Mouse (Mus musculus): ENCODE data around the gene Slc6a12. TPM values are rescaled to one million over a fixed set of nuclear protein-coding genes. Genes with fewer than 3 reads are reported as not detected.
"Not testable (repeated sequence)": the region's sequence is repeated elsewhere in the genome, so short reads cannot be mapped to it uniquely, and the experiment has no call there.

The Slc6a12 gene
- total RNA-seq, 2 experiments from 2014 or later: 1.6 to 1.7 TPM

DNA sequence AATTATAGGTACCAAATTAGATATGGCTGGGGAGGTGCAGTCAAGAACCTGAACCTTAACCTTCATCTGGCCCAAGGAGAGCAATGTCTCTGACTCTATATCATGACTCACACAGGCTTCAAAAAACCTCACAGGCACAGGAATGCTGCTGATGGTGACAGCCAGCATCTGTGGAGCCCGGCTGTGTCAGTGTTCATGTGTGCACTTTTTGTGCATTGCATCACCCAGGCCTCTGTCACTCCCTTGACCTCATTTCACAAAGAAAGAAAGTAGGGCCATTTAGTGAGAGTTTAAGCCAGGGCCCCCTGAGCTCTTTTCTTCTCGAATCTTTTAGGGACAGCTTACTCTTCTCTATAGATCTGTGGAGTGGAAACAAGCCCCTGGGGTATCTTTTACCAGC, 9.4 kb downstream of the Slc6a12 start:
- Histone ChIP-seq H3K4me3 (no peak overlapping the region), H3K27ac (no peak overlapping the region)
- intact Hi-C loops (cut with DNase I): no loop called here
- no peak for DNase-seq (ENCODE audit: extremely low spot score in 1 of 2, low spot score in 2 of 2)
- no peak for TF ChIP-seq CTCF (IDR thresholded peaks at IDR 0.05)

DNA sequence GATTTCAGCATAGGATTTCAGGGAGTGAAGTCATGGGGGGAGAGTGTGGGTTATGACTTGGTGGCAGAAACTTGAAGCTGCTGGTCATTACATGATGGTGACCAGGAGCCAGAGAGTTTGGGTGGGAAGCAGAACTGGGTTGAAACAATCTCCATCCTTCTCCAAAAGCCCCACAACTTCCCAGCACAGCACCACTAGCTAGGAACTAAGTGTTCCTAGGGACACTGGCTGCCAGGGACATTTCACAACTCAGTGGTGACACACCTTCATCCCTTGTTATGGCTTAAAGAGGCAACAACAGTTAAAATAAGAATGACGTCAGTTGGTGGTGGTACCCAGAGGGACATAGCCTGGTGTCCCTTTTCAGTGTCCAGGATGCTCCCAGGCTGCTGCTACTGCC, 13.2 kb downstream of the Slc6a12 start:
- DNase-seq (ENCODE audit: extremely low spot score in 1 of 2, low spot score in 2 of 2): no peak
- no peak overlapping the region for H3K27ac ChIP-seq
- intact Hi-C loops (cut with DNase I): no loop called here
- no peak overlapping the region for H3K4me3 ChIP-seq
- no peak for TF ChIP-seq CTCF (IDR thresholded peaks at IDR 0.05)

DNA sequence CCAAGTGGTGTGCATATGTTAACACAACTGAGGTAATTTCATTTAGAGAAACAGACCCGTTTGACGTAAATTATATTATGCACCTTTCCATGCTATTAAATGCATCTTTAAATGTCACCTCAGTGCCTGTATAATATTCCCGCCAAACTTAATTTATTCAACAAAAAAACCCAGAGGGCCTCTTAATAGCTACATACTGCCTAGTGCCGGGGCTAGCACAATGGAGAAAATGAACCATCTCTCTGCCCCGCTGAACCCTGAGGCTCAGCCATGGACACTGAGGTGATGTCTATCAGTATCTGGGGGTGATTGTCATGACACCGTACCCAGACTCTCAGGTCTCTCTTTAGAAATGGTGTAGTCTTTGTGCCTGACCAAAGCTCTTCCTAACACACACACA, 14.4 kb downstream of the Slc6a12 start:
- no peak overlapping the region for H3K27ac ChIP-seq
- no peak for DNase-seq (ENCODE audit: extremely low spot score in 1 of 2, low spot score in 2 of 2)
- no peak overlapping the region for H3K4me3 ChIP-seq
- TF ChIP-seq CTCF (IDR thresholded peaks at IDR 0.05): no peak
- intact Hi-C loops (cut with DNase I): no loop called here

DNA sequence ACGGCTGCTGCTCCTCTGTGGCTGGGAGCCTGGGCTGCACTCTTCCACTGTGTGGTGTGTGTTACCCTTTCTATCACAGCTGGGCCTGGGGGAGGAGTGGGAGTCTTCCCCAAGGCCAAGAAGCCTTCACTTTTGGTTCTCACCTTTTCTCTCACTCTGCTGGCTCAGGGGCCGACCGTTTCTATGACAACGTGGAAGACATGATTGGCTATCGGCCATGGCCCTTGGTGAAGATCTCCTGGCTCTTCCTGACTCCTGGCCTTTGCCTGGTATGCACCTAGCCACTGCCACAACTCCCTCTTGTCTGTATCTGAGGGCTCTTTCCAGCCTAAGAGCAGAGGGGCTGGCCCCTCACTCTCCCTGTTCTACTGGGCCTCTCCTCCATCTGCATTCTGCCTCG, 20.2 kb downstream of the Slc6a12 start:
- H3K4me3 ChIP-seq: no peak overlapping the region
- no peak for TF ChIP-seq CTCF (IDR thresholded peaks at IDR 0.05)
- intact Hi-C loops (cut with DNase I): loop anchor here (10.0 kb wide), 1 partner anchor 178 kb away; the partner anchor contains the start of gene Pex26
- H3K27ac ChIP-seq: no peak overlapping the region
- no peak for DNase-seq (ENCODE audit: extremely low spot score in 1 of 2, low spot score in 2 of 2)

DNA sequence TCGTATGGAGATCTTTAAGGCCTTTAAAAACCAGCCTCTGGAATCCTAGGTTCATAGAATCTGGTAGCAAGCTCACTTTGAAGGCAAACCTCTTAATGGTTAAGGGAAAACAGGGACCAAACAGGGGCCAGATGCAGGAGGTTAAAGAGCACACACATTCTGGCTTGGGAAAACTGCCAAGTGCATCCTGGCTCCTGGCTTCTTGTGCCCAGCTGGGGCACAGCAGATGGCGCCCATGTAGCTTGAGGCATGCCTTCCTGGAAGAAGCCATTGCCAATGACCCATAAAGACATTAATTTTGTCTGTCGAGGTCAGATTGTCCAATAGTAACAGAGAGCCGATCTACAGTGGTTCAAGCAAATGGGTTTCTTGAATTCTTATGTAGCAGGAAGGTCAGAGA, 21.1 kb downstream of the Slc6a12 start:
- TF ChIP-seq CTCF (IDR thresholded peaks at IDR 0.05): no peak
- no peak for DNase-seq (ENCODE audit: extremely low spot score in 1 of 2, low spot score in 2 of 2)
- Histone ChIP-seq H3K4me3 (no peak overlapping the region), H3K27ac (no peak overlapping the region)
- intact Hi-C loops (cut with DNase I): loop anchor here (10.0 kb wide), 1 partner anchor 179 kb away; the partner anchor contains the start of gene Pex26

DNA sequence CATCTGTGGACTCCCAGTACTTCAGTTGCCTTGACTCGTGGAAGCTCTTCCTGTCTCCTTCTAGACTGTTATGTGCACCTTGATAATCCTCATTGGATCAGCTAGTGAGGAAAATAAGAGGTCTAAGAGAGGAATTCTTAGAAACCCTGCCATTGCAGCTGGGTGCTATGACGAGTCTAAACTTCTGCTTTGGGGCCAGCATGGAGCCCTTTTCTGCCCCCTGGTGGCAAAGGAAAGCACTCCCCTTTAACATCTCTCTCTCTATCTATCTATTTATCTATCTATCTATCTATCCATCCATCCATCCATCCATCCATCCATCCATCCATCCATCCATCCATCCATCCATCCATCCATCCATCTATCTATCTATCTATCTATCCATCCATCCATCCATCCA, 23.7 kb downstream of the Slc6a12 start:
- peak in 1 of 2 experiments; percentile 29 for DNase-seq (ENCODE audit: extremely low spot score in 1 of 2, low spot score in 2 of 2)
- TF ChIP-seq CTCF (IDR thresholded peaks at IDR 0.05): peak; percentile 57
- intact Hi-C loops (cut with DNase I): loop anchor here (2.0 to 10.0 kb wide), 2 partner anchors 28 to 182 kb away; partner anchors contain the start of gene Pex26
- not testable (repeated sequence) for H3K27ac ChIP-seq, H3K4me3 ChIP-seq

DNA sequence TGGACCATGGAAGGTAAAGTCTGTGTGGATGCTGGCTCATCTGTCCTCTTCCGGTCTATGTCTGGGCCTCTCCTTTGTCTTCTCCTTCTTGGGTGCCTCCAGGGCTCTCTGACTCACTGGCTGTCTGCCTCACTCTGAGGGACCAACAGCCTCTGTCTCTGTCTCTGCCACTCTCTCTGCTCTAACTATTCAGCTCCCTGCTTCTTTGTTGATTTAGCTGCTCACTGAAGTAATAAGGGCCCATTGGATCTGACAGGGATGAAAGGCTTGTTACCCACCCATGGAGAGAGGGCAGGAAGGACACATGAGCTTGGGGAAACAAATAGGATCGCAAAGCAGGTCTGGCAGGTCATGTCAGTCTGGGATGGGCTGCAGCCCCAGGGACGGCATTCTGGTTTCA, 24.2 kb downstream of the Slc6a12 start:
- TF ChIP-seq CTCF (IDR thresholded peaks at IDR 0.05): no peak
- intact Hi-C loops (cut with DNase I): loop anchor here (2.0 to 10.0 kb wide), 2 partner anchors 28 to 182 kb away; partner anchors contain the start of gene Pex26
- DNase-seq (ENCODE audit: extremely low spot score in 1 of 2, low spot score in 2 of 2): no peak

DNA sequence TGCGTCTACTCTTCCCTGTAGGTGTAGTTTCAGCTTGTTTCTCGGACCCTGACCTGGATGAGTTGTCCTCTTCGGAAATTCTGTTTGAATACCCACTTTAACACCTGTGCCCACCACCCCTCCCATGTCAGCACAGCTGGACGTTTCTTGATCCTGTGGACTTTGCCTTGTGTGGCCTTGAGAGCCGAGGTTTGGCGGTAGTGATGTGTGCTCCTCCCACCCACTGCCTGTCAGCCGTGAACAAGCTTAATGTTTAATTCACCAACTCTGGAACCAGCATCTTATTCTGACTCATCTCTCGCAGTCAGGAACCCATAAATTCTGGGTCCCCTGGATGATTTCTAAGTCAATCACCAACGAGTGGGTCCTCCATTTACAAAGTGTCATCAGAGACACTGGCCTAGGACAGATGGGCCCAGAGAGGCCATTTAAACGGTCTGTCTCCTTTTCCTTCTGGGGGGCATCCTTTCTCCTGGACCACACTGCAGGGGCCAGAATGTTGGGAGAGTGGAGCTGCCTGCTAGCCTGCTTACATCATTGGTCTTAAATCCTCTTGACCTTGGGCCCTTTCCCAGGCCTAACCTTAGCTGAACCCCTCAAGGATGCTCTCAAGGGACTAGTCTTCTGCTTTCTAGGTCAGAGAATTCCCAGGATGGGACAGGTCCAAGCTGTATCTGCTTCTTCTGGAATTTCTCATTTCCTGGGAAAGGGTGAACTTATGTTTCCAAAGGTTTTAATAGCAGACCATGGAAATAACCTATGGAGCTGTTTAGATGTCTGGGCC, 28.5 kb downstream of the Slc6a12 start:
- intact Hi-C loops (cut with DNase I): loop anchor here (2.0 kb wide), 1 partner anchor 99 kb away; no protein-coding TSS in a partner anchor
- TF ChIP-seq CTCF (IDR thresholded peaks at IDR 0.05): no peak
- no peak for DNase-seq (ENCODE audit: extremely low spot score in 1 of 2, low spot score in 2 of 2)
- Histone ChIP-seq H3K27ac (no peak overlapping the region; the same call in 1 of the 2 replicates), H3K4me3 (no peak overlapping the region)

More for the DNA sequence above, 24.2 kb downstream of the Slc6a12 start:
- H3K4me3 ChIP-seq: no peak overlapping the region
- H3K27ac ChIP-seq: no peak overlapping the region

DNA sequence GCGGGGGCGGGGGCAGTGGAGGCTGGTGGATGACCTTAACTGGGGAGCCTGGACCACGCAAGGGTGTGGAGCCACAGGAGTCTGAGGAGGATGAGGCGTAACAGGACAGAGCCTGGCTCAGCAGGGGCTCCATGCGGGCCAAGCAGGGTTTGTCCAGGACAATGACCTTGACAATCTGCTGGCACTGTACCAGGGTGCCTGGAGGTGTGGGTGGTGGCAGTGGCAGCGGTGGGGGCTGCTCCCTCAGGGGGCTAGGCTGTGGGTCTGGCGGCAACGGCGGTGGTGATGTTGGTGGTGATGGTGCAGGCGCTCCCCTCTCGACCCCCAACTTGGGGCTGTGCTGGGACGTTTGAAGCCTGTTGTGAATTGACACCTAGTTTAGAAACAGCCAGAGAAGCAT, 33.3 kb downstream of the Slc6a12 start:
- Histone ChIP-seq H3K4me3 (no peak overlapping the region), H3K27ac (no peak overlapping the region)
- intact Hi-C loops (cut with DNase I): no loop called here
- DNase-seq (ENCODE audit: extremely low spot score in 1 of 2, low spot score in 2 of 2): no peak
- no peak for TF ChIP-seq CTCF (IDR thresholded peaks at IDR 0.05)

DNA sequence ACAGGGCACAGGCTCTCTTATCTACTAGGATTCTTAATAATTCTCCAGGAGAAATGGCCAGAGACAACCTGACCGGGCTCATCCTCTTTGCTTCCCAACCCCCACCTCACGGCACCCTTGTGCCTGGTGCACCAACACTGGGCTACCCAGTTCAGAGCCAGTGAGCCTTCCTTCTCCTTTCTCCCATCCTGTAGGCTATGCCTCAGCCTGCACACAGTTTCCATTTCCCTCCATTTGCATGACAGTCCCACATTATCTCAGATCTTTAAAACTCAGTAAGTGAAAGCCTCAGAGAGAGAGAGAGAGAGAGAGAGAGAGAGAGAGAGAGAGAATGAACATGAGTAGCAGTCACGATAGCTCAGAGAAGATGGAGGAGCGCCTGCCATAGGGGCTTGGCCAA, 35.4 kb downstream of the Slc6a12 start:
- no peak overlapping the region for H3K4me3 ChIP-seq
- no peak for TF ChIP-seq CTCF (IDR thresholded peaks at IDR 0.05)
- no peak for DNase-seq (ENCODE audit: extremely low spot score in 1 of 2, low spot score in 2 of 2)
- intact Hi-C loops (cut with DNase I): no loop called here
- H3K27ac ChIP-seq: no peak overlapping the region

DNA sequence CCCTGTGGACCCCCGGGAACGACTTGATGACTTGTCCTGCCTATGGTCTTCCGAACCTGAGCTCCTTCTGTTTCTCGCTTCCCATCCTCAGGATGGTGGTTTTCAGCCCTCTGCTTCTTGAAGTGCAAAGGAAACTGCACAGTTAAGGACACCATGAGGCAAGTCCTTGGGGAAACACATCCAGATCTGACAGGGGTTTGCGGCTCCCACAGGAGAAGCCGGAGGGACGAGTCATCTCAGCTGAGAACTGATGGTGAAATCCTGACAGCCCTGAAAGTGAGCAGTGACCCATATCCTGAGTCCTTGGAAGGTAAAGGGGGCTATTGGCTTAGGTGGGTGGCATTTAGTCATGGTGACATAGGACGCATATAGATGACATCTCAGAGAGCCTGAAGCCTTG, 37.7 kb downstream of the Slc6a12 start:
- no peak overlapping the region for H3K27ac ChIP-seq
- no peak overlapping the region for H3K4me3 ChIP-seq
- intact Hi-C loops (cut with DNase I): no loop called here
- TF ChIP-seq CTCF (IDR thresholded peaks at IDR 0.05): no peak
- DNase-seq (ENCODE audit: extremely low spot score in 1 of 2, low spot score in 2 of 2): no peak

DNA sequence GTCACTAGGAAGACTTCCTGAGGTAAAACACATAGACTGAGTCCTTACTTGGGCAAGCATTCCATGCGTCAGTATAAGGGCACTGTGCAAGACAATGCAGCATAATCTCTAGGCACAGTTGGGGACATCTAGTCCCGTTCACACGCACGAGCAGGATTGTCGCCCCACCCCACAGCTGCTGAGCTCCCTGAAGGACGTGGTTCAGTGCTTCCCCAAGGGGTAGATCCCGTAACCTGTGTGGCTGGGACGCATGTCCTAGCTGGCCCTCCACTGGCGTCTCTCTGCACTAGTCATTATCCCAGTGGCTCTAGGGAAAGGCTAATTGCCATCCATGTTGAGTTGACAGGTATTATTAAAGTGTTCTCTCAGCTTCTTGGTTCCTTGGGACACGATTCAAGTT, 39.2 kb downstream of the Slc6a12 start:
- TF ChIP-seq CTCF (IDR thresholded peaks at IDR 0.05): no peak
- no peak for DNase-seq (ENCODE audit: extremely low spot score in 1 of 2, low spot score in 2 of 2)
- H3K27ac ChIP-seq: no peak overlapping the region
- intact Hi-C loops (cut with DNase I): no loop called here
- H3K4me3 ChIP-seq: no peak overlapping the region

DNA sequence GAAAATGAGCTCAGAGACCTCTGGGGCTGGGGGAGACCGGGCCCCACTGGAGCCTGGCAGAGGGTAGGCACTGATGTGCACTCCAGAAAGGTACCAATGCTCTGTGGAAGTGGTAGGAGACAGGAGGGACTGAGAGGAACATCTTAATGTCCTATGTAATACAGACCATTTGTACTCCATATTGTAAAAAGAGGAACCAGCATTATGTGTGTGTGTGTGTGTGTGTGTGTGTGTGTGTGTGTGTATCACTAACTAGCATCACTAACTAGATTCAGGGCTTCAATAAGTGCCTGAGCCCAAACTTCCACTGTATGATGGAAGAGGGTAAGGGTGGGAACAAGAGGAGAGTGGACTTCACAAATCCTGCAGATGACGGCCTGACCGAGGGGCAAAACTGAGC, 42.5 kb downstream of the Slc6a12 start:
- intact Hi-C loops (cut with DNase I): no loop called here
- DNase-seq (ENCODE audit: extremely low spot score in 1 of 2, low spot score in 2 of 2): no peak
- Histone ChIP-seq H3K27ac (no peak overlapping the region), H3K4me3 (no peak overlapping the region)
- no peak for TF ChIP-seq CTCF (IDR thresholded peaks at IDR 0.05)
